Mouse (Mus musculus): ENCODE results near the gene Pip4k2a.

The Pip4k2a gene

GRCm38 (mm10) chr2:18955671-18956070, 42.3 kb downstream of the Pip4k2a start:
- DNase-seq (ENCODE audit: low read depth): no peak

- no peak for DNase-seq (ENCODE audit: low read depth)
Observed at GRCm38 (mm10) chr2:18955022-18955421, 42.9 kb downstream of the Pip4k2a start.

GRCm38 (mm10) chr2:18954422-18954821, 43.5 kb downstream of the Pip4k2a start:
- no peak for DNase-seq (ENCODE audit: low read depth)

- peak; percentile 74 for DNase-seq (ENCODE audit: low read depth)
Observed at GRCm38 (mm10) chr2:18952102-18952673, 45.7 kb downstream of the Pip4k2a start.

GRCm38 (mm10) chr2:18950758-18951157, 47.2 kb downstream of the Pip4k2a start:
- no peak for DNase-seq (ENCODE audit: low read depth)

- no peak for DNase-seq (ENCODE audit: low read depth)
Observed at GRCm38 (mm10) chr2:18948741-18949140, 49.2 kb downstream of the Pip4k2a start.

GRCm38 (mm10) chr2:18947669-18948459, 50.1 kb downstream of the Pip4k2a start:
- DNase-seq (ENCODE audit: low read depth): no peak

GRCm38 (mm10) chr2:18945438-18945837, 52.5 kb downstream of the Pip4k2a start:
- DNase-seq (ENCODE audit: low read depth): no peak

- no peak for DNase-seq (ENCODE audit: low read depth)
Observed at GRCm38 (mm10) chr2:18943930-18944329, 54.0 kb downstream of the Pip4k2a start.

- no peak for DNase-seq (ENCODE audit: low read depth)
Observed at GRCm38 (mm10) chr2:18943366-18943765, 54.6 kb downstream of the Pip4k2a start.

- DNase-seq (ENCODE audit: low read depth): no peak
Observed at GRCm38 (mm10) chr2:18940693-18941270, 57.1 kb downstream of the Pip4k2a start.

- DNase-seq (ENCODE audit: low read depth): no peak
Observed at GRCm38 (mm10) chr2:18938923-18939329, 59.0 kb downstream of the Pip4k2a start.

- DNase-seq (ENCODE audit: low read depth): no peak
Observed at GRCm38 (mm10) chr2:18938232-18938631, 59.7 kb downstream of the Pip4k2a start.

GRCm38 (mm10) chr2:18937611-18938010, 60.3 kb downstream of the Pip4k2a start:
- no peak for DNase-seq (ENCODE audit: low read depth)

- no peak for DNase-seq (ENCODE audit: low read depth)
Observed at GRCm38 (mm10) chr2:18936446-18936845, 61.5 kb downstream of the Pip4k2a start.

GRCm38 (mm10) chr2:18935581-18936027, 62.3 kb downstream of the Pip4k2a start:
- no peak for DNase-seq (ENCODE audit: low read depth)

GRCm38 (mm10) chr2:18934131-18934530, 63.8 kb downstream of the Pip4k2a start:
- no peak for DNase-seq (ENCODE audit: low read depth)

- DNase-seq (ENCODE audit: low read depth): no peak
Observed at GRCm38 (mm10) chr2:18933418-18933817, 64.5 kb downstream of the Pip4k2a start.

- DNase-seq (ENCODE audit: low read depth): no peak
Observed at GRCm38 (mm10) chr2:18930318-18931060, 67.4 kb downstream of the Pip4k2a start.

- no peak for DNase-seq (ENCODE audit: low read depth)
Observed at GRCm38 (mm10) chr2:18928597-18929257, 69.2 kb downstream of the Pip4k2a start.

- DNase-seq (ENCODE audit: low read depth): no peak
Observed at GRCm38 (mm10) chr2:18928196-18928595, 69.7 kb downstream of the Pip4k2a start.

All from c-Kit-positive CD71-negative TER-119-negative erythroid progenitor cells, embryonic 14.5 days (primary cell).